Mouse (Mus musculus) testis, adult 2 months (tissue): Measurements from ENCODE around the gene Fez1. TPM values are rescaled to one million over a fixed set of nuclear protein-coding genes. Genes with fewer than 3 reads are reported as not detected.

Experiments used
- H3K27ac ChIP-seq: fragments of 200-500 bp; 2 replicates; pipeline ENCODE4 v1.5.1; 2012; ENCODE audit warnings: low read depth, low read length; ENCODE audit not compliant: control insufficient read depth, insufficient read depth
- H3K27me3 ChIP-seq: fragments of 200-500 bp; 2 replicates; pipeline ENCODE4 v1.6.1; 2012; ENCODE audit warnings: mild to moderate bottlenecking, low read length, moderate library complexity; ENCODE audit not compliant: control insufficient read depth, insufficient read depth
- H3K36me3 ChIP-seq: fragments of 200-500 bp; 2 replicates; pipeline ENCODE4 v1.6.1; 2012; ENCODE audit warnings: mild to moderate bottlenecking, low read length; ENCODE audit not compliant: control insufficient read depth, insufficient read depth
- H3K4me1 ChIP-seq: fragments of 200-500 bp; 2 replicates; pipeline ENCODE4 v1.6.1; 2012; ENCODE audit warnings: low read length; ENCODE audit not compliant: control insufficient read depth, insufficient read depth
- H3K4me3 ChIP-seq: fragments of 200-500 bp; 2 replicates; pipeline ENCODE4 v1.5.1; 2012; ENCODE audit warnings: low read depth, mild to moderate bottlenecking, low read length, moderate library complexity, mixed read lengths; ENCODE audit not compliant: control insufficient read depth
- CTCF ChIP-seq: fragments of 200-500 bp; IDR thresholded peaks from 2 replicates; pipeline ENCODE4 v1.5.1; 2012; ENCODE audit warnings: low read depth, mild to moderate bottlenecking, inconsistent platforms, low read length, moderate library complexity; ENCODE audit not compliant: control insufficient read depth, insufficient read depth, insufficient replicate concordance
- POLR2A ChIP-seq: fragments of 200-500 bp; IDR thresholded peaks from 2 replicates; pipeline ENCODE4 v1.6.1; 2012; ENCODE audit warnings: low read depth, mild to moderate bottlenecking, inconsistent platforms, low read length, moderate library complexity; ENCODE audit not compliant: control insufficient read depth
- polyA plus RNA-seq: library from polyadenylated mRNA; depleted of rRNA; stranded (reverse); fragments of >200 nt; gene quantifications from 2 replicates; pipeline ENCODE4 v1.2.3, GENCODE M21; 2012

The Fez1 gene
- polyA plus RNA-seq, 1 experiment = 7.0 TPM

- peak overlapping the region; percentile 37 for H3K4me3 ChIP-seq
- no peak for TF ChIP-seq CTCF
- no peak for TF ChIP-seq POLR2A
- no peaks in the 10 kb centered on the region for H3K27me3 ChIP-seq
- no peaks in the 10 kb centered on the region for H3K36me3 ChIP-seq
- peak overlapping the region; percentile 3; the same call in 1 of the 2 replicates for H3K27ac ChIP-seq
- H3K4me1 ChIP-seq = peaks cover 6% of the 10 kb centered on the region
These were observed 558 bp upstream of the Fez1 start for GRCm38 (mm10) chr9:36820969-36821643.

GRCm38 (mm10) chr9:36822024-36822423, 360 bp downstream of the Fez1 start:
- Histone ChIP-seq H3K27me3 (no peaks in the 10 kb centered on the region), H3K4me1 (peaks cover 6% of the 10 kb centered on the region), H3K27ac (no peak overlapping the region), H3K4me3 (peak overlapping the region; percentile 37), H3K36me3 (no peaks in the 10 kb centered on the region)
- TF ChIP-seq CTCF (no peak), POLR2A (no peak)

GRCm38 (mm10) chr9:36826612-36827363, 5.1 kb downstream of the Fez1 start:
- Histone ChIP-seq H3K36me3 (no peaks in the 10 kb centered on the region), H3K4me3 (no peak overlapping the region), H3K27me3 (no peaks in the 10 kb centered on the region), H3K27ac (no peak overlapping the region), H3K4me1 (peaks cover 2% of the 10 kb centered on the region)
- TF ChIP-seq CTCF (no peak), POLR2A (no peak)

- no peaks in the 10 kb centered on the region for H3K36me3 ChIP-seq
- TF ChIP-seq CTCF (no peak), POLR2A (no peak)
- H3K4me3 ChIP-seq = no peak overlapping the region
- H3K27ac ChIP-seq = no peak overlapping the region
- H3K4me1 ChIP-seq = peaks cover 15% of the 10 kb centered on the region
- H3K27me3 ChIP-seq = no peaks in the 10 kb centered on the region; the same call in 1 of the 2 replicates
These were observed 9.7 kb downstream of the Fez1 start for GRCm38 (mm10) chr9:36831401-36831800.

- Histone ChIP-seq H3K27ac (no peak overlapping the region), H3K4me1 (peaks cover 15% of the 10 kb centered on the region), H3K36me3 (no peaks in the 10 kb centered on the region), H3K27me3 (no peaks in the 10 kb centered on the region; the same call in 1 of the 2 replicates), H3K4me3 (peak overlapping the region; percentile 82)
- TF ChIP-seq CTCF (no peak), POLR2A (no peak)
These were observed 10.9 kb downstream of the Fez1 start for GRCm38 (mm10) chr9:36832529-36832928.

- Histone ChIP-seq H3K4me3 (peak overlapping the region; percentile 82), H3K27ac (no peak overlapping the region), H3K4me1 (peaks cover 15% of the 10 kb centered on the region), H3K27me3 (no peaks in the 10 kb centered on the region; the same call in 1 of the 2 replicates), H3K36me3 (no peaks in the 10 kb centered on the region)
- TF ChIP-seq POLR2A = no peak
- no peak for TF ChIP-seq CTCF
These were observed 11.6 kb downstream of the Fez1 start for GRCm38 (mm10) chr9:36833043-36833881.
